Mouse (Mus musculus): ENCODE measurements around the gene Pklr. TPM values are rescaled to one million over a fixed set of nuclear protein-coding genes. Genes with fewer than 3 reads are reported as not detected.

Gene Pklr
- polyA plus RNA-seq, 1 experiment, result 1.1 TPM

GRCm38 (mm10) chr3:89144821-89145220, 8.9 kb downstream of the Pklr start:
- WGBS, result 68% methylated on average over 10 of the region's 10 CpGs
- no peak for DNase-seq
- TF ChIP-seq POLR2A (IDR thresholded peaks at IDR 0.05; ENCODE audit: borderline replicate concordance, extremely low read depth, low read depth, low read length), result no peak
- TF ChIP-seq CTCF (IDR thresholded peaks at IDR 0.05; ENCODE audit: insufficient read depth, low read length), result no peak
- Histone ChIP-seq H3K4me3 (replicated peaks; ENCODE audit: extremely low read depth, low read depth, low read length) (no peak overlapping the region), H3K4me1 (ENCODE audit: control insufficient read depth, insufficient read depth, low read length) (no peaks in the 10 kb centered on the region)

- no peak for DNase-seq
- TF ChIP-seq CTCF (IDR thresholded peaks at IDR 0.05; ENCODE audit: insufficient read depth, low read length) (no peak), POLR2A (IDR thresholded peaks at IDR 0.05; ENCODE audit: borderline replicate concordance, extremely low read depth, low read depth, low read length) (no peak)
- Histone ChIP-seq H3K4me1 (ENCODE audit: control insufficient read depth, insufficient read depth, low read length) (no peaks in the 10 kb centered on the region), H3K4me3 (replicated peaks; ENCODE audit: extremely low read depth, low read depth, low read length) (no peak overlapping the region)
- 67% methylated on average over 8 of the region's 8 CpGs for WGBS
Measured at GRCm38 (mm10) chr3:89145566-89145965, 9.6 kb downstream of the Pklr start.

GRCm38 (mm10) chr3:89147101-89147978, 11.4 kb downstream of the Pklr start:
- 29% methylated on average over 26 of the region's 26 CpGs for WGBS
- Histone ChIP-seq H3K4me1 (ENCODE audit: control insufficient read depth, insufficient read depth, low read length) (no peaks in the 10 kb centered on the region), H3K4me3 (replicated peaks; ENCODE audit: extremely low read depth, low read depth, low read length) (no peak overlapping the region)
- TF ChIP-seq POLR2A (IDR thresholded peaks at IDR 0.05; ENCODE audit: borderline replicate concordance, extremely low read depth, low read depth, low read length) (no peak), CTCF (IDR thresholded peaks at IDR 0.05; ENCODE audit: insufficient read depth, low read length) (no peak)
- DNase-seq, result peak; percentile 27

GRCm38 (mm10) chr3:89147979-89148311, 12.0 kb downstream of the Pklr start:
- Histone ChIP-seq H3K4me1 (ENCODE audit: control insufficient read depth, insufficient read depth, low read length) (no peaks in the 10 kb centered on the region), H3K4me3 (replicated peaks; ENCODE audit: extremely low read depth, low read depth, low read length) (no peak overlapping the region)
- no peak for TF ChIP-seq POLR2A (IDR thresholded peaks at IDR 0.05; ENCODE audit: borderline replicate concordance, extremely low read depth, low read depth, low read length)
- TF ChIP-seq CTCF (IDR thresholded peaks at IDR 0.05; ENCODE audit: insufficient read depth, low read length), result no peak
- WGBS, result 11% methylated on average over 15 of the region's 15 CpGs
- DNase-seq, result no peak

- DNase-seq, result no peak
- Histone ChIP-seq H3K4me1 (ENCODE audit: control insufficient read depth, insufficient read depth, low read length) (no peaks in the 10 kb centered on the region), H3K4me3 (replicated peaks; ENCODE audit: extremely low read depth, low read depth, low read length) (no peak overlapping the region)
- WGBS, result 80% methylated on average over 14 of the region's 14 CpGs
- TF ChIP-seq POLR2A (IDR thresholded peaks at IDR 0.05; ENCODE audit: borderline replicate concordance, extremely low read depth, low read depth, low read length) (no peak), CTCF (IDR thresholded peaks at IDR 0.05; ENCODE audit: insufficient read depth, low read length) (no peak)
Measured at GRCm38 (mm10) chr3:89148567-89148966, 12.6 kb downstream of the Pklr start.

- TF ChIP-seq POLR2A (IDR thresholded peaks at IDR 0.05; ENCODE audit: borderline replicate concordance, extremely low read depth, low read depth, low read length) (no peak), CTCF (IDR thresholded peaks at IDR 0.05; ENCODE audit: insufficient read depth, low read length) (no peak)
- H3K4me1 ChIP-seq (ENCODE audit: control insufficient read depth, insufficient read depth, low read length), result no peaks in the 10 kb centered on the region
- H3K4me3 ChIP-seq (replicated peaks; ENCODE audit: extremely low read depth, low read depth, low read length), result no peak overlapping the region
- WGBS, result 44% methylated on average over 17 of the region's 17 CpGs
- DNase-seq, result no peak
Measured at GRCm38 (mm10) chr3:89152084-89152835, 16.3 kb downstream of the Pklr start.

- DNase-seq, result no peak
- H3K4me1 ChIP-seq (ENCODE audit: control insufficient read depth, insufficient read depth, low read length), result peaks cover 3% of the 10 kb centered on the region; the same call in 1 of the 2 replicates
- no peak overlapping the region for H3K4me3 ChIP-seq (replicated peaks; ENCODE audit: extremely low read depth, low read depth, low read length)
- TF ChIP-seq CTCF (IDR thresholded peaks at IDR 0.05; ENCODE audit: insufficient read depth, low read length) (no peak), POLR2A (IDR thresholded peaks at IDR 0.05; ENCODE audit: borderline replicate concordance, extremely low read depth, low read depth, low read length) (no peak)
- 77% methylated on average over 8 of the region's 8 CpGs for WGBS
Measured at GRCm38 (mm10) chr3:89156951-89157350, 21.0 kb downstream of the Pklr start.

GRCm38 (mm10) chr3:89158651-89159050, 22.7 kb downstream of the Pklr start:
- Histone ChIP-seq H3K4me1 (ENCODE audit: control insufficient read depth, insufficient read depth, low read length) (peaks cover 3% of the 10 kb centered on the region; the same call in 1 of the 2 replicates), H3K4me3 (replicated peaks; ENCODE audit: extremely low read depth, low read depth, low read length) (no peak overlapping the region)
- 16% methylated on average over 7 of the region's 7 CpGs for WGBS
- TF ChIP-seq POLR2A (IDR thresholded peaks at IDR 0.05; ENCODE audit: borderline replicate concordance, extremely low read depth, low read depth, low read length) (no peak), CTCF (IDR thresholded peaks at IDR 0.05; ENCODE audit: insufficient read depth, low read length) (no peak)
- DNase-seq, result no peak

GRCm38 (mm10) chr3:89159211-89159610, 23.3 kb downstream of the Pklr start:
- peaks cover 6% of the 10 kb centered on the region; the same call in 1 of the 2 replicates for H3K4me1 ChIP-seq (ENCODE audit: control insufficient read depth, insufficient read depth, low read length)
- no peak for TF ChIP-seq CTCF (IDR thresholded peaks at IDR 0.05; ENCODE audit: insufficient read depth, low read length)
- no peak for TF ChIP-seq POLR2A (IDR thresholded peaks at IDR 0.05; ENCODE audit: borderline replicate concordance, extremely low read depth, low read depth, low read length)
- WGBS, result 2% methylated on average over 13 of the region's 13 CpGs
- H3K4me3 ChIP-seq (replicated peaks; ENCODE audit: extremely low read depth, low read depth, low read length), result no peak overlapping the region
- peak; percentile 70 for DNase-seq
